Mouse (Mus musculus) lung, embryonic 16.5 days (tissue): Measurements from ENCODE around the gene Gm9964. TPM values are rescaled to one million over a fixed set of nuclear protein-coding genes. Genes with fewer than 3 reads are reported as not detected.
A peak's percentile ranks its signal among the peaks of the same experiment; 100 is the strongest.
"Not testable (repeated sequence)": the region's sequence is repeated elsewhere in the genome, so short reads cannot be mapped to it uniquely, and the experiment has no call there.

ENCODE experiments used
- ATAC-seq: fragments of 200-750 bp; cut with Nextera tagmentation; 2 replicates; pipeline ENCODE4 v1.8.0; 2017; ENCODE audit warnings: low read depth, mild to moderate bottlenecking, moderate library complexity
- H3K27ac ChIP-seq: fragments of 300-500 bp; sonication (generic); 2 replicates; pipeline ENCODE4 v1.5.1; 2014; ENCODE audit warnings: mild to moderate bottlenecking, control low read depth, low read length
- H3K27me3 ChIP-seq: fragments of 300-500 bp; sonication (generic); 2 replicates; pipeline ENCODE4 v1.6.1; 2014; ENCODE audit warnings: low read depth, low read length, mixed read lengths; ENCODE audit not compliant: control insufficient read depth, insufficient read depth
- H3K36me3 ChIP-seq: fragments of 300-500 bp; sonication (generic); 2 replicates; pipeline ENCODE4 v1.6.1; 2014; ENCODE audit warnings: low read length; ENCODE audit not compliant: control insufficient read depth, insufficient read depth
- H3K4me1 ChIP-seq: fragments of 300-500 bp; sonication (generic); replicated peaks from 2 replicates; pipeline ENCODE4 v1.6.1; 2014; ENCODE audit warnings: low read length, mixed read lengths; ENCODE audit not compliant: control insufficient read depth, insufficient read depth
- H3K4me2 ChIP-seq: fragments of 300-500 bp; sonication (generic); 2 replicates; pipeline ENCODE4 v1.6.1; 2014; ENCODE audit warnings: low read depth, low read length, control low read depth
- H3K4me3 ChIP-seq: fragments of 300-500 bp; sonication (generic); 2 replicates; pipeline ENCODE4 v1.5.1; 2014; ENCODE audit warnings: mild to moderate bottlenecking, low read length, control low read depth
- H3K9ac ChIP-seq: fragments of 300-500 bp; sonication (generic); 2 replicates; pipeline ENCODE4 v1.6.1; 2014; ENCODE audit warnings: low read length, control low read depth
- H3K9me3 ChIP-seq: fragments of 300-500 bp; sonication (generic); 2 replicates; pipeline ENCODE4 v1.6.1; 2016; ENCODE audit warnings: low read length; ENCODE audit not compliant: control insufficient read depth
- WGBS: fragments of 180-500 bp; shearing (Covaris S2); extraction: QIAGEN DNeasy Blood & Tissue Kit; methylation state at CpG from one replicate; pipeline ENCODE4 v1.1.7; 2014; 5-methylcytosine and 5-hydroxymethylcytosine counted together
- polyA plus RNA-seq: library from polyadenylated mRNA; unstranded; fragments of >200 nt; fragmentation: Nextera tagmentation; extraction: Ambion mirVana; gene quantifications from 2 replicates; pipeline ENCODE4 v1.2.1, GENCODE M21; 2015

Gm9964 gene
- polyA plus RNA-seq, 1 experiment from 2014 or later: not detected

DNA sequence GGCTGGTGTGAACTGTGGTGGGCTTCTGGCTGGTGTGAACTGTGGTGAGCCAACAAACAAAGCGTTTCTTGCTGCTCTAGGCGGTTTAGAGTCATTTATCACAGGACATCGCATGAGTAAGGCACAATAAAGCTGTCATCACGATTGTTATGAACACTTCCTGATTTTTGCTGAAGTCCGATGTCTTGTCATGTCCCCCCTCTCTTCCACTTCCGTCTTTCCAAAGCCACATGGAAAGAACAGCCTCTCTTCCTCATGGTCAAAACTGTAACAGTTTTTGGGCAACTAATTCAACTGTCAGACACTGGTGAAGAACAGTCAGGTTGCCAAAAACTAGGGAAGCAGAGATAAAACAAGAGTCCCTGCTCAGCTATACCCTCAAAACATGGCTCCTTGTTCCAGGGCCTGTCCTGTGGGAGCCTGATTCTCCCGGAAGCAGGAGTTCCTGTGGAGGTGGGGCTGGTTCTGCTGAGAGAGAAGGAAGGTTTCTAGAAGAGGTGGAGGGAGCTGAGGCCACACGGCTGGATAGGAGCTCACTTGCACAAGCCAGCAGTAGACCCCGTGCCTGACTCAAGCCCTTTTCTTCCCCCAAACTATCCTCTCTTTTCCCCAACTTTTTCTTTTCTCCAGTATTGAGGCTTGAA, 9.1 kb upstream of the Gm9964 start:
- no peaks in the 10 kb centered on the region for H3K27me3 ChIP-seq
- H3K4me3 ChIP-seq: no peak overlapping the region
- H3K4me2 ChIP-seq: no peak overlapping the region
- peak; percentile 23 for ATAC-seq
- H3K36me3 ChIP-seq: no peaks in the 10 kb centered on the region
- peak overlapping the region; percentile 94 for H3K27ac ChIP-seq
- peaks cover 23% of the 10 kb centered on the region for H3K4me1 ChIP-seq
- WGBS: 43% methylated on average over 9 of the region's 9 CpGs
- no peaks in the 10 kb centered on the region for H3K9me3 ChIP-seq
- no peak overlapping the region for H3K9ac ChIP-seq

DNA sequence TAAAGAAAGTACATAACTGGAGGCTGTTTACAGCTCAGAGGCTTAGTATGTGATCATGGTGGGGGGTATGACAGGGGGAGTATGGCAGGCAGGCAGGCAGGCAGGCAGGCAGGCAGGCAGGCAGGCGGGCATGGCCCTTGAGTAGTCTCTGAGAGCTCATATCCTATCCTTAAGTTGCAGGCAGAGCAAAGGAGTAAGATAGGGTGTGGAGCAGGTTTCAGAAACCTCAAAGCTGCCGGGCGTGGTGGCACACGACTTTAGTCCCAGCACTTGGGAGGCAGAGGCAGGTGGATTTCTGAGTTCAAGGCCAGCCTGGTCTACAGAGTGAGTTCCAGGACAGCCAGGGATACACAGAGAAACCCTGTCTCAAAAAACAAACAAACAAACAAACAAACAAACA, 7.5 kb upstream of the Gm9964 start:
- H3K4me1 ChIP-seq: peaks cover 23% of the 10 kb centered on the region
- H3K27ac ChIP-seq, H3K4me3 ChIP-seq, H3K4me2 ChIP-seq, H3K9me3 ChIP-seq, H3K36me3 ChIP-seq, H3K27me3 ChIP-seq, ATAC-seq, H3K9ac ChIP-seq: not testable (repeated sequence)
- 76% methylated on average over 4 of the region's 4 CpGs for WGBS

DNA sequence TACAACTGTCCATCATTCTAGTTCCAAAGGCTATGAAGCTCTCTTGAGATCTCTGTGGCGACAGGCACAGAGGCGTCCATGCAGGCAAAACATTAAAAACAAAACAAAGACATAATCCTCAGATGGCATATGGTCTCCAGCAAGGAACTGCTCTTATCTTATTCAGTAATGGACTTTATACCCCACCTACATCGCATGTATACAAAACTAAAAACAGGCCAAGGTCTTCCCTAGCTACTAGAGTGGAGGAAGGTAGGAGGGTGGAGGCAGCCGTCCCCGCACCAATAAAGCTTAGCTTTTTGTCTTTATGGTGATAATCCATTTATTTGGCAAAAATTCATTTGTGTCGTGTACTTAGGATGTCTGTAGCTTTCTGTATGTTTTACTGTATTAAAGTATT, 6.4 kb upstream of the Gm9964 start:
- Histone ChIP-seq H3K9me3 (no peaks in the 10 kb centered on the region), H3K4me2 (no peak overlapping the region), H3K27me3 (no peaks in the 10 kb centered on the region), H3K27ac (no peak overlapping the region), H3K4me3 (no peak overlapping the region), H3K4me1 (peaks cover 19% of the 10 kb centered on the region), H3K9ac (no peak overlapping the region), H3K36me3 (no peaks in the 10 kb centered on the region)
- no peak for ATAC-seq
- 76% methylated on average over 6 of the region's 6 CpGs for WGBS

DNA sequence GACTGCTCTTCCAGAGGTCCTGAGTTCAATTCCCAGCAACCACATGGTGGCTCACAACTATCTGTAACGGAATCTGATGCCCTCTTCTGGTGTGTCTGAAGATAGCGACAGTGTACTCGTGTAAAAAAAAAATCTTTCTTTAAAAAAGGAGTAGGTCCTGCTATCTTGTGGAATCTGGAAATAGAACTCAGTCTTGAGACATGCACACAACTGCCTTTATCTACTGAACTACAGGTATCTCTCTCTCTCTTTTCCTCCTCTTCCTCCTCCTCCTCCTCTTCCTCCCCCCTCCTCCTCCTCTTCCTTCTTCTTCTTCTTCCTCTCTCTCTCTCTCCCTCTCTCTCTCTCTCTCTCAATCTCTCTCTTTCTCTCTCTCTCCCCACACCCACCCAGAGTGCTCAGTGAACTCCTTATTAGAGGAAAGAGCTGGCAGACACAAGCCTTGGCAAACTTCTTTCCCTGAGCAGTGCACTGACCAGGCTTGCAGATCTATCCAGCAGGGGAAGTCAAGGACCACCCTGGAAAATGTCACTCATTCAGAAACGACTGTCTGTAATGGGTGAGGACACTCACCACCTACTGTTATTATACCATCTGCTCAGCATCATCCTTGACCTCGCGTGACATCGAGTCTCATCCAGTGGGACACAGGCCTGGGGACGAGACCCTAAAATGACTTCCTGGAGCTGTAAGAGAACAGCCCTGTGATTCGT, 3.2 kb upstream of the Gm9964 start:
- Histone ChIP-seq H3K4me1 (no peaks in the 10 kb centered on the region), H3K4me3 (no peak overlapping the region), H3K27ac (no peak overlapping the region), H3K4me2 (no peak overlapping the region), H3K9ac (no peak overlapping the region), H3K9me3 (no peaks in the 10 kb centered on the region), H3K27me3 (no peaks in the 10 kb centered on the region), H3K36me3 (no peaks in the 10 kb centered on the region)
- WGBS: 77% methylated on average over 9 of the region's 9 CpGs
- 0 out of 2 replicates have a peak, but pooled peaks have one; percentile 36 for ATAC-seq

DNA sequence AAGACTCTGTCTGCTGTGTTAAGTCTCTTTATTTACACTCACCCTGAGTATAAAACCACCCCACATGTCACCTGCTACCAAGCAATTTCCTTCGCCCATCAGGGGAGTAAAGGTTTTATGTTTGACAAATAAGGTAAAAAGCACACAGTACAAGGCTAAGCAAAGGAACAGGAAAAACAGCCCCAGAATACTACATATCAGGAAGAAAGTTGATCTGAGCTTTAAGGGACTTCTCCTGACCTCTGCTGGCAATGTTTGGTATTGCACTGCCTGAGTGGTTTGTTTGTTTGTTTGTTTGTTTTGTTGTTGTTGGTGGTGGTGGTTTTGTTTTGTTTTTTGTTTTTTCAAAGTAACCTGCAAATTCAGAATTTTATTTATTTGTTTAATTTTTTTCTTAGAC, 539 bp downstream of the Gm9964 start:
- WGBS: 36% methylated on average over 1 of the region's 1 CpGs
- no peaks in the 10 kb centered on the region for H3K9me3 ChIP-seq
- H3K4me1 ChIP-seq: no peaks in the 10 kb centered on the region
- H3K9ac ChIP-seq: no peak overlapping the region
- H3K4me3 ChIP-seq: no peak overlapping the region
- no peak for ATAC-seq
- H3K27ac ChIP-seq: no peak overlapping the region
- no peak overlapping the region for H3K4me2 ChIP-seq
- no peaks in the 10 kb centered on the region for H3K36me3 ChIP-seq
- H3K27me3 ChIP-seq: no peaks in the 10 kb centered on the region

DNA sequence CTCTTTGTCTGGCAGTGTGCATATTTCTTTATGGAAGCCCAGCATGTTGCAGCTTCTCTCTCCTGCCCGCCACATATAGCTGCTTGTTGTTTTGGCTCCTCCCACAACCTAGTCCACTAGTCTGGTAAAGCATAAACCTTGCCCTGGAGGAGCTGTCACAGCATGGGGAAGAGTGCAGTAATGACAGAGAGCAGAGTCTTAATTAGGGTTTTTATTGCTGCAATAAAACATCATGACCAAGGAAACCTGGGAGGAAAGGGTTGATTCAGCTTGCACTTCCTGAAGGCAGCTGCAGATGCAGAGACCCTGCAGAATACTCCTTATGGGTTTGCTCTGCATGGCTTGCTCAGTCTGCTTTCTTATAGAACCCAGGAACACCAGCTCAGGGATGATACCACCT, 2.7 kb downstream of the Gm9964 start:
- H3K27me3 ChIP-seq: no peaks in the 10 kb centered on the region
- H3K9me3 ChIP-seq: no peaks in the 10 kb centered on the region
- H3K27ac ChIP-seq: no peak overlapping the region
- H3K4me1 ChIP-seq: peaks cover 4% of the 10 kb centered on the region; the same call in 1 of the 2 replicates
- 45% methylated on average over 1 of the region's 1 CpGs for WGBS
- no peak for ATAC-seq
- H3K9ac ChIP-seq: no peak overlapping the region
- H3K36me3 ChIP-seq: no peaks in the 10 kb centered on the region
- H3K4me2 ChIP-seq: no peak overlapping the region
- no peak overlapping the region for H3K4me3 ChIP-seq

DNA sequence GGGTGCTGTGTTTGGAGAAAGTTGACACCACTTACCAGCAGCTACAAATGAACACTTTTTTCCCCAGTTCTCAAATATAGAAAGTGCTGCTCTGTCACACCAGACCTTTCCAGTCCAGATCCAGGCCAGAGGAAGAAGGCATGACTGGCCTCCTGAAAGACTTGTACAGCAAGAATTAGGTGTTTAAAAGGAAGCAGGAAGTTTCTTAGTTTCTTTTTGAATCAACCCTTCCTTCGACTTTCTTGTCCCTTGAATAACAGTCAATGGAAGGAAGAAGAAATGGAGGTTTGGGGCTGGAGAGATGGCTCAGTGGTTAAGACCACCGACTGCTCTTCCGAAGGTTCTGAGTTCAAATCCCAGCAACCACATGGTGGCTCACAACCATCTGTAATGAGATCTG, 3.7 kb downstream of the Gm9964 start:
- 86% methylated on average over 3 of the region's 3 CpGs for WGBS
- no peak for ATAC-seq
- Histone ChIP-seq H3K9ac (no peak overlapping the region), H3K27ac (no peak overlapping the region), H3K36me3 (no peaks in the 10 kb centered on the region), H3K4me1 (peaks cover 14% of the 10 kb centered on the region), H3K9me3 (no peaks in the 10 kb centered on the region), H3K4me3 (no peak overlapping the region), H3K27me3 (no peaks in the 10 kb centered on the region), H3K4me2 (no peak overlapping the region)

DNA sequence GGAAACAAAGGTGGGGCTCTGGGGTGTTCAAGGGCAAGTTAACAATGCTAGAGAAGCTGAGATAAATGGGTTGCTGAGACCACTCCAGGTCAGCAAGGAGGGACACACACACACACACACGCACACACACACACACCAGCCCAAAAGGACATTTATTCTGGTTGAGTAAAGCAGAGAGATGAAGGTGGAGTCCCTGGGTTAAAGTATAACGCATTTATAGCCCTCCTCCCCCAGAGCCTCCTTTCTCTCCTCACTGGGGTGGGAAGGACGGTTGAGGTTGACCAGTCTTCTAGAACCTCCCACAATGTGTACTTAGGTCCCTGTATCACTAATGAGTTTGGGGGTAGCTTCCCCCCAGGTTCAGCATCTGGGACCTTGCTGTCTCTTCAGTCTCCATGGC, 4.6 kb downstream of the Gm9964 start:
- Histone ChIP-seq H3K27ac (no peak overlapping the region), H3K4me3 (no peak overlapping the region), H3K4me2 (no peak overlapping the region), H3K27me3 (no peaks in the 10 kb centered on the region), H3K9ac (no peak overlapping the region), H3K9me3 (no peaks in the 10 kb centered on the region), H3K36me3 (no peaks in the 10 kb centered on the region), H3K4me1 (peaks cover 23% of the 10 kb centered on the region)
- ATAC-seq: no peak
- WGBS: 74% methylated on average over 3 of the region's 3 CpGs

DNA sequence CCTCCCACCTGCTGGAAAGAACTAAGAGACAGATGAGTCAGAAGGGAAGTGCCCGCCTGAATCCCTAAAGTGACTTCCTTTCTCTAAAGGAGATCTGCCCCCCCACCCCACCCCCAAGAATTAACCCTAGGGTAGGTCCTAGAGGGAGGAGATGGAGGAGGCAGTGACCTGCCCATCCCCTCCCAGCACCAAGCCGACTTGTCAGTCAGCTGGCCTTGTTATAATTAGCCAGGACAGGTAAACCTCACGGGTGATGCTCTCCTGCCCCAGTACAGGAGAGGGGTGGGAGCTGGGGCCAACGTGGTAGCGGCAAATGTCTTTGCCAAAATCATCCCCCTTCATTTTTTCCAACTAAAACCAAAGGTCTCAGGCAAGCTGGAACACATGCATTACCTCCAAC, 5.1 kb downstream of the Gm9964 start:
- 49% methylated on average over 5 of the region's 5 CpGs for WGBS
- Histone ChIP-seq H3K36me3 (no peaks in the 10 kb centered on the region), H3K9ac (no peak overlapping the region), H3K4me3 (no peak overlapping the region), H3K4me1 (peaks cover 25% of the 10 kb centered on the region), H3K27ac (no peak overlapping the region), H3K9me3 (no peaks in the 10 kb centered on the region), H3K27me3 (no peaks in the 10 kb centered on the region), H3K4me2 (no peak overlapping the region)
- ATAC-seq: no peak
